Mouse (Mus musculus) midbrain, embryonic 14.5 days (tissue): Measurements from ENCODE around the gene Ldha. TPM values are rescaled to one million over a fixed set of nuclear protein-coding genes. Genes with fewer than 3 reads are reported as not detected.

ENCODE experiments used
- ATAC-seq: fragments of 200-750 bp; cut with Nextera tagmentation; 2 replicates; pipeline ENCODE4 v1.8.0; 2017; ENCODE audit warnings: moderate number of reproducible peaks, moderate library complexity; ENCODE audit not compliant: low FRiP score, low TSS enrichment
- DNase-seq: peaks from one replicate; pipeline ENCODE4 v3.0.0-alpha.2; 2015
- H3K27ac ChIP-seq: fragments of 300-500 bp; sonication (generic); replicated peaks from 2 replicates; pipeline ENCODE4 v1.5.1; 2014; ENCODE audit warnings: mild to moderate bottlenecking, low read depth, low read length, moderate library complexity
- H3K27me3 ChIP-seq: fragments of 300-500 bp; sonication (generic); 2 replicates; pipeline ENCODE4 v1.6.1; 2014; ENCODE audit warnings: low read length, control low read depth, mixed read lengths; ENCODE audit not compliant: control insufficient read depth, insufficient read depth
- H3K36me3 ChIP-seq: fragments of 300-500 bp; sonication (generic); 2 replicates; pipeline ENCODE4 v1.6.1; 2014; ENCODE audit warnings: low read length, control low read depth; ENCODE audit not compliant: control insufficient read depth, insufficient read depth
- H3K4me1 ChIP-seq: fragments of 300-500 bp; sonication (generic); 2 replicates; pipeline ENCODE4 v1.6.1; 2014; ENCODE audit warnings: mild to moderate bottlenecking, antibody characterized with exemption, low read length, control low read depth; ENCODE audit not compliant: control insufficient read depth, insufficient read depth
- H3K4me2 ChIP-seq: fragments of 300-500 bp; sonication (generic); 2 replicates; pipeline ENCODE4 v1.6.1; 2014; ENCODE audit warnings: mild to moderate bottlenecking, low read length, moderate library complexity
- H3K4me3 ChIP-seq: fragments of 300-500 bp; sonication (generic); replicated peaks from 2 replicates; pipeline ENCODE4 v1.5.1; 2014; ENCODE audit warnings: low read depth, low read length
- H3K9ac ChIP-seq: fragments of 300-500 bp; sonication (generic); replicated peaks from 2 replicates; pipeline ENCODE4 v1.6.1; 2014; ENCODE audit warnings: mild to moderate bottlenecking, low read length, moderate library complexity
- H3K9me3 ChIP-seq: fragments of 300-500 bp; sonication (generic); 2 replicates; pipeline ENCODE4 v1.6.1; 2016; ENCODE audit warnings: low read length, control low read depth, mixed read lengths; ENCODE audit not compliant: control insufficient read depth
- WGBS: fragments of 180-500 bp; shearing (Covaris S2); extraction: QIAGEN DNeasy Blood & Tissue Kit; methylation state at CpG from one replicate; pipeline ENCODE4 v1.1.7; 2014; 5-methylcytosine and 5-hydroxymethylcytosine counted together
- polyA plus RNA-seq: library from polyadenylated mRNA; unstranded; fragments of >200 nt; fragmentation: Nextera tagmentation; extraction: Ambion mirVana; gene quantifications from 2 replicates; pipeline ENCODE4 v1.2.1, GENCODE M21; 2014

The Ldha gene
- polyA plus RNA-seq, 1 experiment from 2014 or later: 442 TPM

DNA sequence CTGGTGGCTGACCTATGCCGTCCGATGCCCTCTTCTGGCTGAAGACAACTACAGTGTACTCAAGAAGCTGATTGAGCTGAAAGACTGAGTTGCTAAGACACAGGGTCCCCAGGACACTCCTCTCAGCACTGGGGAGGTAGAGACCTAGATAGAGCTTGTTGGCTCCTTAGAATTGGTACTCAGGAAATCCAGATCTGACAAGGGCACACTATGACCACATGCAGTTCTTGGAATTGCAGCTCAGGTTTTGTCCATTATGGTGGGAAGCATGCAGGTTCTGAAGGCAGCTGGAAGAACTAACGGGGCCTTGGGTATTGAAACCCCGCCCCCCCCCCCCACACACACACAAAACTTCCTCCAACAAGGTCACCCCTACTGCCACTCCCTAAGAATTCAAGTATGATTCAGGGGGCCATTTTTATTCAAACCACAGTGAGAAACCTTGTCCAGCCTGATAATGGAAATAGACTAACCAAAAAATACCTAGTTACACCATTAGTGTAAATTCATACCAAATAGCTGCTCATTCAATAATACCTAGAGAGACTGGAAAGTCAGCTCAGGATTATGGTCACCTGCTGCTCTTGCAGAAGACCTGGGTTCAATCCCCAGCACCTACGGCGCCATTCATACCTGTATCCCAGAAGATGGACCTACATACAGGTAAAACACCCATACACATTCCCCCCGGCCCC is 14.7 kb downstream of the Ldha start:
- H3K27me3 ChIP-seq: no peaks in the 10 kb centered on the region
- ATAC-seq (no peak), DNase-seq (no peak)
- WGBS: 74% methylated on average over 7 of the region's 7 CpGs
- H3K4me2 ChIP-seq: no peak overlapping the region
- H3K4me1 ChIP-seq: no peaks in the 10 kb centered on the region
- no peak overlapping the region for H3K27ac ChIP-seq
- peaks cover 29% of the 10 kb centered on the region for H3K36me3 ChIP-seq
- no peaks in the 10 kb centered on the region for H3K9me3 ChIP-seq
- H3K9ac ChIP-seq: no peak overlapping the region
- H3K4me3 ChIP-seq: no peak overlapping the region

DNA sequence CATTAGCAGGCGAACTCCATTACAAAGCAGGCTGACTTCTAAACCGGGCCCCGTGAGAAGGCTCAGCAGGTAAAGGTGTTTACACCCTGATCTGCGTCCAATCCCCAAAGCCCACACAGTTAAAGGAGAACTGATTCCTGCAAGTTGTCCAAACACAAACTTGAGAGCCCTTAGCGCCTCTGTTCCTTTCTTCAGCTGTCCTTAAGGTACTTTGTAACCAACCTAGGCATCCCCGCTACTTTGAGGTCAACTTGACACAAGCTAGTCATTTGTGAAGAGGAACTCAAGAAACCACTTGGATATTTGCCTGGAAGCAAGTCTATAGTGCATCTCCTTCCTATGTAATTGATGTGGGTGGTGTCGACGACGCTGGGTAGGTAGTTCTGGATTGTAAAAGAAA is 16.2 kb downstream of the Ldha start:
- H3K27ac ChIP-seq: no peak overlapping the region
- ATAC-seq: no peak
- peaks cover 14% of the 10 kb centered on the region for H3K36me3 ChIP-seq
- no peaks in the 10 kb centered on the region for H3K4me1 ChIP-seq
- no peak for DNase-seq
- H3K9ac ChIP-seq: no peak overlapping the region
- WGBS: 80% methylated on average over 9 of the region's 9 CpGs
- H3K9me3 ChIP-seq: no peaks in the 10 kb centered on the region
- no peaks in the 10 kb centered on the region for H3K27me3 ChIP-seq
- no peak overlapping the region for H3K4me2 ChIP-seq
- H3K4me3 ChIP-seq: no peak overlapping the region

DNA sequence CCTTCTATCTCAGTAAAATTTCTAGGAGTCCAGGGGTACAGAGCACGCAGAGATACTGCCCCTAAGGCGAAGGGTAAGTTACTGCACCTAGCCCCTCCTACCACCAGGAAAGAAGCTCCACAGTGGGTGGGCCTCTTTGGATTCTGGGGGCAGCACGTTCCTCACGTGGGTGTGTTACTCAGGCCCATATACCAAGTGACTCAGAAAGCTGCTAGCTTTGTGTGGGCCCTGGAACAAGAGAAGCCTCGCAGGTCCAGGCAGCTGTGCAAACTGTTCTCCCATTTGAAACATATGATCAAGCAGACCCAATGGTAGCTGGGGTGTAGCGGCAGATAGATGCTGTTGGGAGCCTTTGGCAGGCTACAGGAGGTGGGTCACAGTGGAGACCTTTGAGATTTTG is 17.8 kb downstream of the Ldha start:
- Histone ChIP-seq H3K4me1 (no peaks in the 10 kb centered on the region), H3K4me3 (no peak overlapping the region), H3K36me3 (peaks cover 6% of the 10 kb centered on the region; the same call in 1 of the 2 replicates), H3K27ac (no peak overlapping the region), H3K27me3 (no peaks in the 10 kb centered on the region), H3K4me2 (no peak overlapping the region), H3K9ac (no peak overlapping the region), H3K9me3 (no peaks in the 10 kb centered on the region)
- ATAC-seq: no peak
- no peak for DNase-seq
- 62% methylated on average over 6 of the region's 6 CpGs for WGBS

DNA sequence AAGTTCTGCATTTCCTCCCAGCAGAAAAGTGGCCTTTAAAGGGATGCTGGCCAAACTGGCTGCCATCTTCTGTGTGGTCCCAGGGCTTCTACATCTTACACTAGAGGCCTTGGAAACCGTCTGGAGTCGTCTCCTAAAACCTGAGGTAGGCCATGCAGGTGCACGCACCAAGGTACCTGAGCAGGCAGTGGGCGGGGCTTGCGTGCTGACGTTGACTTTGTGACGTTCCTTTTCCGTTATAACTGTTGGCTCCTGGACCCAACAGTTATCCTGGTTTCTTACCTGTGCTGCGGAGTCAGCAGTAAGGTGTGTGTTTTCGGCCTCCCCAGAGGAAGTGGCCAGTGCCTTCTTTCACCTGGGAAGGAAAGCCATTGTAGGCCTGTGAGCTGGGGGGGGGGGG is 19.7 kb downstream of the Ldha start, which contains the start of gene Ldhc:
Ldhc (plus strand) TSS at position 208 of the 400 bp plus-strand sequence.
- H3K9ac ChIP-seq: no peak within 1 kb of the TSS
- DNase-seq (no peak), ATAC-seq (no peak)
- WGBS: 38% methylated on average over 10 of the region's 10 CpGs
- no peaks in the 10 kb centered on the region for H3K27me3 ChIP-seq
- H3K4me1 ChIP-seq: no peaks in the 10 kb centered on the region
- H3K9me3 ChIP-seq: no peaks in the 10 kb centered on the region
- no peak within 1 kb of the TSS for H3K4me2 ChIP-seq
- H3K4me3 ChIP-seq: no peak within 1 kb of the TSS
- H3K36me3 ChIP-seq: no peaks in the 10 kb centered on the region
- H3K27ac ChIP-seq: no peak within 1 kb of the TSS

DNA sequence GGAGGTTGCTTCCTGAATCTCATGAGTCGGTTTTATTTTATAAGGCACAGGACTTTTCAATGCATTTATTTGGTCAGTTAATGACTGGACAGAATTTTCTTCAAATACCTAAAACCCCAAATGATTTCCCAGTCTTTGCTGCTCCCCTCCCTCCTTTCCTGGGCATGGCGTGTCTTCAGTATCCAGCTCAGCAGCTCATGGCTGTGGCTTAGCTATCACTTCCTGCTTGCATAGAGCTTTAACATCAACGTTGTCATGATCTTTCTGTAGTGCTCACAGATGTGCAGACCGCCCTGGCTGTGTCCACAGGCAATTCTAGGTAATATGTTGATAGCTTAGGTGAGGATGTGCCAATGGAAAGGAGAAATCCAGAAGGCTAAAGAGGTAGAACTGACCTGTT is 30.7 kb downstream of the Ldha start:
- Histone ChIP-seq H3K4me1 (no peaks in the 10 kb centered on the region), H3K4me3 (no peak overlapping the region), H3K27me3 (no peaks in the 10 kb centered on the region), H3K36me3 (no peaks in the 10 kb centered on the region), H3K9me3 (no peaks in the 10 kb centered on the region), H3K27ac (no peak overlapping the region), H3K9ac (no peak overlapping the region), H3K4me2 (no peak overlapping the region)
- WGBS: 90% methylated on average over 4 of the region's 4 CpGs
- DNase-seq: no peak
- ATAC-seq: no peak

DNA sequence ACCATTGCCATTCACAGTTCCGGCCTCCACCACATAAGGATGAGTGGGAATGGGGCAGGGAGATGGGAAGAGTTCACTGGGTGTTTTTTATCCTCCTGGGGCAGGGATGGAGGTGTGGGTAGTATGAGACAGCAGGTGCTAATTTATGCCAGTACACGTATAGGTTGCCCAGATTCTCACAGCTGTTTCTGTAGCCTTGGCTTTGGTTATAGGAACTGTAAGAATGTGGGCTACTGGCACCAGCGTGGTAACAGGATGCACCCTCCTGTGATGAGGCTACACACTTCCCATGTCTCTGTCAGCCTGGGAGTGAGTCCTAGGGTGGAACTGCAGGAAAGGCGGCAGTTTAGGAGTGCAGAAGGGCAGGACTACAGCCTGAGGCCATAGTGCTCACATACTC is 35.6 kb downstream of the Ldha start:
- no peaks in the 10 kb centered on the region for H3K36me3 ChIP-seq
- H3K27ac ChIP-seq: no peak overlapping the region
- no peak overlapping the region for H3K9ac ChIP-seq
- no peak overlapping the region for H3K4me2 ChIP-seq
- no peaks in the 10 kb centered on the region for H3K4me1 ChIP-seq
- no peaks in the 10 kb centered on the region for H3K9me3 ChIP-seq
- ATAC-seq (no peak), DNase-seq (no peak)
- H3K27me3 ChIP-seq: no peaks in the 10 kb centered on the region
- WGBS: 77% methylated on average over 4 of the region's 4 CpGs
- no peak overlapping the region for H3K4me3 ChIP-seq

DNA sequence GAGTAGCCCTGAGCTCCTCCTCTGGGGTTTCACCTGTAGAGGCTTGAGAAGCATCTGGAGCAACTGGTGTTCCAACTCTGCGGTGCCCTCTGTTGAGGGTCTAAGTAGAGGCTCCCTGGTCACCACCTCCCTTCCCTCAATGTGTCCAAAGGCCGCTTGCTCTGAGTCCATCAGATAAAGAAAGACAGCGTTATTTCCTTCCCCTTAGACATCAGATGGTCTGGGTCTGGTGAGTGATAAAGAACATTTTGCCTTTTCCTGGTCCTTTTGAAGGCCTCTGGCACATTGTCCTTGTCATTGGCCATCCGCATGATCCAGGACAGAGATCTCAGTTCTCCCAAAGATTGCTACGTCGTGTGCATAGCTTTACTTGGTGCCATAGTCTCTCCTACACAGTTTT is 36.0 kb downstream of the Ldha start:
- Histone ChIP-seq H3K36me3 (no peaks in the 10 kb centered on the region), H3K27ac (no peak overlapping the region), H3K9ac (no peak overlapping the region), H3K4me3 (no peak overlapping the region), H3K27me3 (no peaks in the 10 kb centered on the region), H3K4me2 (no peak overlapping the region), H3K4me1 (no peaks in the 10 kb centered on the region), H3K9me3 (no peaks in the 10 kb centered on the region)
- no peak for DNase-seq
- no peak for ATAC-seq
- 89% methylated on average over 6 of the region's 6 CpGs for WGBS

DNA sequence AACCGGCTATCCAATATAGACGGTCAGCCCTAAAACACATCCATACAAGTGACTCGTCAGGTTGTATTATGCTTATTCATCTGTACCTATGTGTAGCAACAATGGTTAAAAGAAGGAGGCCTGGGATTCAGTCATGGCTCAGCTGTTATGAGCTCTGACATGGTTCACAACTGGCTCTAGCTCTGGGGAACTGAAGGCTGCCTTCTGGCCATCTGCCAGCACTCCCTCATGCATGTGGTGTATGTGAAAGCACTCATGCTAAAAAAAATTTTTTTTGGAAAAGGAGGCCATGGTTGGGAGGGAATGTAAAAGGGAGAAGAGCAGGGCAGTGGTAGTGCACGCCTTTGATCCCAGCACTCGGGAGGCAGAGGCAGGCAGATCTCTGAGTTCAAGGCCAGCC is 38.6 kb downstream of the Ldha start:
- H3K36me3 ChIP-seq: peaks cover 8% of the 10 kb centered on the region
- 97% methylated on average over 5 of the region's 5 CpGs for WGBS
- no peak for ATAC-seq

DNA sequence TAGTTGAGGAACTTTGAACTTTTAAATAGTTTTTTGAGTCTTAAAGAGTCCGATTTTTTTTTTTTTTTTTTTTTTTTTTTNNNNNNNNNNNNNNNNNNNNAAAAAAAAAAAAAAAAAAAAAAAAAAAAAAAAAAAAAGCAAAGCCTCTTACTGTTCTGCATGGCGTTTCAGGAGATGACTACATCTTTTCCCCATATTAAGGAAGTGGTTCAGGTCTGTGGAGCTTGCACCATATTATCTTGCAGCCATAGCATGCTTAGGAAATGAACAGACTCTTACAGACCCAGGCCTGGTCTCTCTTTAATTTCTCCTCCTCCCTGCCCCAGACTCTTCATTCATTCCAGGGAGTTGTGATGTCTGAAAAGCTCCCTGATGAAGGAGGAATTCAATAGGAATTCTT is 39.7 kb downstream of the Ldha start:
- Histone ChIP-seq H3K36me3 (peaks cover 19% of the 10 kb centered on the region), H3K27me3 (no peaks in the 10 kb centered on the region), H3K9me3 (no peaks in the 10 kb centered on the region), H3K27ac (no peak overlapping the region), H3K4me3 (no peak overlapping the region), H3K4me2 (no peak overlapping the region), H3K9ac (no peak overlapping the region), H3K4me1 (no peaks in the 10 kb centered on the region)
- WGBS: 92% methylated on average over 2 of the region's 2 CpGs
- no peak for DNase-seq
- no peak for ATAC-seq

More for the DNA sequence above, 38.6 kb downstream of the Ldha start:
- no peak for DNase-seq
- H3K9ac ChIP-seq: no peak overlapping the region
- no peak overlapping the region for H3K27ac ChIP-seq
- no peaks in the 10 kb centered on the region for H3K9me3 ChIP-seq
- H3K4me3 ChIP-seq: no peak overlapping the region
- no peak overlapping the region for H3K4me2 ChIP-seq
- no peaks in the 10 kb centered on the region for H3K4me1 ChIP-seq
- H3K27me3 ChIP-seq: no peaks in the 10 kb centered on the region
